Mouse (Mus musculus): ENCODE results near the gene Klhl34. TPM values are rescaled to one million over a fixed set of nuclear protein-coding genes. Genes with fewer than 3 reads are reported as not detected.

The Klhl34 gene
- polyA plus RNA-seq (2011; ENCODE audit: insufficient read depth, insufficient read length, low read depth, missing spikeins): not detected in 2 replicates

DNA sequence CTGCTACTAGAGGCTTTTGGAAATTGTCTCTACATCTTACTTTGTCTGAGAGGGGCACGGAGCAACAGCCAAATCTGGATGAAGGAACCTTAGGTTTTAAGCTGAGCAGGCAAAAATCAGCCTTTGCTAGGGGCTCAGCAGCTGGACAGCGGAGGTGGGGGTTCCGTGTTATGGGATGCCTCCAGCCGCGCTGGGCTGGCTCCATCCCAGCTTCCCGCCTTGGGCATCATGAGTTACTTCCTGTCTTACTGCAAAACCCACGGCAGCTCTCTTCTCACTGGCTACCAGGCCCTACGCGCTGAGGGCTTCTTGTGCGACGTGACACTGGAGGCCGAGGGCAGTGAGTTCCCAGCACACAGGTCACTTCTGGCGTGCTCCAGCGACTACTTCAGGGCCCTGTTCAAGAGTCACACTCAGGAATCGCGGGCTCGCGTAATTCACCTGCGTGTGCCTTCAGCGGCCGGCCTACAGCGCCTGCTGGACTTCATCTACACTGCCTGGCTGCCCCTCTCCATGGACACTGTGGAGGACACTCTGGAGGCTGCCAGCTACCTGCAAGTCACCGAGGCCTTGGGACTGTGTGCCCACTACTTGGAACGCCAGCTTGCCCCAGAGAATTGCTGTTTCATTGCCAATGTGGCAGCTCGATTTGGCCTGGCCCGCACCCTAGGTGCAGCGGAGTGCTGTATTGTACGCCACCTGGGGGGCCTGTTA is at the start of gene Klhl34:
Gene Klhl34 (plus strand): TSS at position 229 of the 714 bp plus-strand sequence.
- H3K9ac ChIP-seq (ENCODE audit: low read depth, poor library complexity, severe bottlenecking): peak within 1 kb of the TSS; percentile 57

GRCm38 (mm10) chrX:157801669-157802068 is 16.6 kb upstream of the Klhl34 start:
- Histone ChIP-seq H3K4me1 (ENCODE audit: control insufficient read depth, insufficient read depth, low read length) (no peaks in the 10 kb centered on the region), H3K27me3 (ENCODE audit: control insufficient read depth, insufficient read depth, low read length, poor library complexity, severe bottlenecking) (no peaks in the 10 kb centered on the region), H3K9ac (ENCODE audit: low read depth, poor library complexity, severe bottlenecking) (no peak overlapping the region), H3K4me3 (ENCODE audit: low read depth, low read length) (no peak overlapping the region), H3K9me3 (replicated peaks; ENCODE audit: control insufficient read depth, insufficient read depth, low read length, poor library complexity, severe bottlenecking) (no peaks in the 10 kb centered on the region), H3K36me3 (ENCODE audit: control insufficient read depth, insufficient read depth, low read length, poor library complexity, severe bottlenecking) (no peaks in the 10 kb centered on the region), H3K27ac (ENCODE audit: insufficient read depth, low read length) (no peak overlapping the region)
- TF ChIP-seq EP300 (IDR thresholded peaks at IDR 0.05; ENCODE audit: insufficient read depth, low read depth, low read length) (no peak), CTCF (IDR thresholded peaks at IDR 0.05; ENCODE audit: low read depth, low read length) (no peak), POLR2A (IDR thresholded peaks at IDR 0.05; ENCODE audit: insufficient read depth, low read length) (no peak)

More for the DNA sequence above, at the start of gene Klhl34:
- Histone ChIP-seq H3K27ac (ENCODE audit: insufficient read depth, low read length) (peak within 1 kb of the TSS; percentile 81), H3K9me3 (replicated peaks; ENCODE audit: control insufficient read depth, insufficient read depth, low read length, poor library complexity, severe bottlenecking) (no peaks in the 10 kb centered on the region), H3K4me3 (ENCODE audit: low read depth, low read length) (peak within 1 kb of the TSS; percentile 67), H3K27me3 (ENCODE audit: control insufficient read depth, insufficient read depth, low read length, poor library complexity, severe bottlenecking) (no peaks in the 10 kb centered on the region), H3K36me3 (ENCODE audit: control insufficient read depth, insufficient read depth, low read length, poor library complexity, severe bottlenecking) (no peaks in the 10 kb centered on the region), H3K4me1 (ENCODE audit: control insufficient read depth, insufficient read depth, low read length) (peaks cover 7% of the 10 kb centered on the region)
- TF ChIP-seq POLR2A (IDR thresholded peaks at IDR 0.05; ENCODE audit: insufficient read depth, low read length) (no peak), CTCF (IDR thresholded peaks at IDR 0.05; ENCODE audit: low read depth, low read length) (no peak), EP300 (IDR thresholded peaks at IDR 0.05; ENCODE audit: insufficient read depth, low read depth, low read length) (no peak)

- no peak for TF ChIP-seq CTCF (IDR thresholded peaks at IDR 0.05; ENCODE audit: low read depth, low read length)
- TF ChIP-seq EP300 (IDR thresholded peaks at IDR 0.05; ENCODE audit: insufficient read depth, low read depth, low read length): no peak
- TF ChIP-seq POLR2A (IDR thresholded peaks at IDR 0.05; ENCODE audit: insufficient read depth, low read length): no peak
- Histone ChIP-seq H3K36me3 (ENCODE audit: control insufficient read depth, insufficient read depth, low read length, poor library complexity, severe bottlenecking) (no peaks in the 10 kb centered on the region), H3K9me3 (replicated peaks; ENCODE audit: control insufficient read depth, insufficient read depth, low read length, poor library complexity, severe bottlenecking) (no peaks in the 10 kb centered on the region), H3K4me1 (ENCODE audit: control insufficient read depth, insufficient read depth, low read length) (no peaks in the 10 kb centered on the region), H3K4me3 (ENCODE audit: low read depth, low read length) (no peak overlapping the region), H3K27ac (ENCODE audit: insufficient read depth, low read length) (no peak overlapping the region), H3K27me3 (ENCODE audit: control insufficient read depth, insufficient read depth, low read length, poor library complexity, severe bottlenecking) (no peaks in the 10 kb centered on the region), H3K9ac (ENCODE audit: low read depth, poor library complexity, severe bottlenecking) (no peak overlapping the region)
These were observed 8.5 kb upstream of the Klhl34 start for GRCm38 (mm10) chrX:157809721-157810120.

- Histone ChIP-seq H3K36me3 (ENCODE audit: control insufficient read depth, insufficient read depth, low read length, poor library complexity, severe bottlenecking) (no peaks in the 10 kb centered on the region), H3K27me3 (ENCODE audit: control insufficient read depth, insufficient read depth, low read length, poor library complexity, severe bottlenecking) (no peaks in the 10 kb centered on the region), H3K9ac (ENCODE audit: low read depth, poor library complexity, severe bottlenecking) (0 out of 2 replicates have a peak overlapping the region, but pooled peaks have one; percentile 57), H3K27ac (ENCODE audit: insufficient read depth, low read length) (peak overlapping the region; percentile 81), H3K4me1 (ENCODE audit: control insufficient read depth, insufficient read depth, low read length) (peaks cover 7% of the 10 kb centered on the region), H3K9me3 (replicated peaks; ENCODE audit: control insufficient read depth, insufficient read depth, low read length, poor library complexity, severe bottlenecking) (no peaks in the 10 kb centered on the region), H3K4me3 (ENCODE audit: low read depth, low read length) (peak overlapping the region; percentile 67)
- peak; percentile 96 for TF ChIP-seq EP300 (IDR thresholded peaks at IDR 0.05; ENCODE audit: insufficient read depth, low read depth, low read length)
- no peak for TF ChIP-seq CTCF (IDR thresholded peaks at IDR 0.05; ENCODE audit: low read depth, low read length)
- TF ChIP-seq POLR2A (IDR thresholded peaks at IDR 0.05; ENCODE audit: insufficient read depth, low read length): no peak
These were observed 546 bp upstream of the Klhl34 start for GRCm38 (mm10) chrX:157817571-157818206.

DNA sequence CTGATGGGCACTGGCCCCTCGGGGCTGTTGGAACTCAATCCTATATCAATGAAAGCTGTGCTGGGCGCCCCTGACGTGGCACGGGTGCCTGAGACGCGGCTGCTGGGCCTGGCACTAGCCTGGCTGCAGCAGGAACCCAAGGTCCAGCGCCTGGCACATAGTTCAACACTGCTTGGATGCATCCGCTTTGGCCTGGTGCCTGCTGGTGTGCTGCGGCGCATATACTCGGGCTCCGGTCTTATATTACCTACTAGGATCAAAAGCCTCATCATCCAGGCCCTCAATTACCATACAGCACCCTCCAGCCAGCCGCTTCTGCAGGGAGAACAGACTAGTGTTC is 656 bp downstream of the Klhl34 start:
- Histone ChIP-seq H3K27ac (ENCODE audit: insufficient read depth, low read length) (no peak overlapping the region), H3K9ac (ENCODE audit: low read depth, poor library complexity, severe bottlenecking) (peak overlapping the region; percentile 57), H3K9me3 (replicated peaks; ENCODE audit: control insufficient read depth, insufficient read depth, low read length, poor library complexity, severe bottlenecking) (no peaks in the 10 kb centered on the region), H3K4me3 (ENCODE audit: low read depth, low read length) (peak overlapping the region; percentile 67), H3K36me3 (ENCODE audit: control insufficient read depth, insufficient read depth, low read length, poor library complexity, severe bottlenecking) (no peaks in the 10 kb centered on the region), H3K4me1 (ENCODE audit: control insufficient read depth, insufficient read depth, low read length) (peaks cover 7% of the 10 kb centered on the region), H3K27me3 (ENCODE audit: control insufficient read depth, insufficient read depth, low read length, poor library complexity, severe bottlenecking) (no peaks in the 10 kb centered on the region)
- TF ChIP-seq EP300 (IDR thresholded peaks at IDR 0.05; ENCODE audit: insufficient read depth, low read depth, low read length) (no peak), CTCF (IDR thresholded peaks at IDR 0.05; ENCODE audit: low read depth, low read length) (no peak), POLR2A (IDR thresholded peaks at IDR 0.05; ENCODE audit: insufficient read depth, low read length) (no peak)

GRCm38 (mm10) chrX:157829983-157830382 is 11.7 kb downstream of the Klhl34 start:
- no peaks in the 10 kb centered on the region for H3K9me3 ChIP-seq (replicated peaks; ENCODE audit: control insufficient read depth, insufficient read depth, low read length, poor library complexity, severe bottlenecking)
- TF ChIP-seq POLR2A (IDR thresholded peaks at IDR 0.05; ENCODE audit: insufficient read depth, low read length) (no peak), CTCF (IDR thresholded peaks at IDR 0.05; ENCODE audit: low read depth, low read length) (no peak), EP300 (IDR thresholded peaks at IDR 0.05; ENCODE audit: insufficient read depth, low read depth, low read length) (no peak)
- H3K27me3 ChIP-seq (ENCODE audit: control insufficient read depth, insufficient read depth, low read length, poor library complexity, severe bottlenecking): no peaks in the 10 kb centered on the region
- H3K27ac ChIP-seq (ENCODE audit: insufficient read depth, low read length): no peak overlapping the region
- no peak overlapping the region for H3K4me3 ChIP-seq (ENCODE audit: low read depth, low read length)
- no peak overlapping the region for H3K9ac ChIP-seq (ENCODE audit: low read depth, poor library complexity, severe bottlenecking)
- H3K36me3 ChIP-seq (ENCODE audit: control insufficient read depth, insufficient read depth, low read length, poor library complexity, severe bottlenecking): no peaks in the 10 kb centered on the region
- H3K4me1 ChIP-seq (ENCODE audit: control insufficient read depth, insufficient read depth, low read length): no peaks in the 10 kb centered on the region

Other genes starting within 250 kb of the Klhl34 start
- 4.4 and 5.5 TPM in 2 replicates for gene Yy2, start 249.4 kb upstream of the Klhl34 start, polyA plus RNA-seq (2011; ENCODE audit: insufficient read depth, insufficient read length, low read depth, missing spikeins)
- 56.4 and 59.8 TPM in 2 replicates for gene Mbtps2, start 219.7 kb upstream of the Klhl34 start, polyA plus RNA-seq (2011; ENCODE audit: insufficient read depth, insufficient read length, low read depth, missing spikeins)
- not detected in 2 replicates for gene Smpx, start 119.5 kb upstream of the Klhl34 start, polyA plus RNA-seq (2011; ENCODE audit: insufficient read depth, insufficient read length, low read depth, missing spikeins)
- gene Cnksr2, start 224.9 kb downstream of the Klhl34 start, polyA plus RNA-seq (2011; ENCODE audit: insufficient read depth, insufficient read length, low read depth, missing spikeins): 2.2 and 3.1 TPM in 2 replicates